Mouse (Mus musculus): ENCODE measurements around the gene Gm2381. TPM values are rescaled to one million over a fixed set of nuclear protein-coding genes. Genes with fewer than 3 reads are reported as not detected.
"Not testable (repeated sequence)": the region's sequence is repeated elsewhere in the genome, so short reads cannot be mapped to it uniquely, and the experiment has no call there.

The Gm2381 gene
- under 1 TPM in 1 of 2 experiments, not detected in 1; 0.09 TPM for polyA plus RNA-seq (2017; shearing (Covaris generic))

- not testable (repeated sequence) for ATAC-seq
These were observed at the start of gene Gm2381 for GRCm38 (mm10) chr7:42866801-42867458. Gene Gm2381, minus strand, starts transcription at chr7:42867234.

GRCm38 (mm10) chr7:42898067-42898466, 31.0 kb upstream of the Gm2381 start:
- ATAC-seq, result not testable (repeated sequence)

- ATAC-seq, result no peak
These were observed 11.1 kb upstream of the Gm2381 start for GRCm38 (mm10) chr7:42878090-42878489.

- ATAC-seq, result not testable (repeated sequence)
These were observed 28.7 kb downstream of the Gm2381 start for GRCm38 (mm10) chr7:42838366-42838765.

- no peak for ATAC-seq
These were observed 34.8 kb downstream of the Gm2381 start for GRCm38 (mm10) chr7:42832221-42832620.

- ATAC-seq, result not testable (repeated sequence)
These were observed 73.6 kb downstream of the Gm2381 start, which contains the start of gene Vmn2r62 for GRCm38 (mm10) chr7:42793425-42793824. Gene Vmn2r62, minus strand, starts transcription at chr7:42793525.

Other genes starting within 250 kb of the Gm2381 start
- gene Zfp976, start 224.6 kb downstream of the Gm2381 start, polyA plus RNA-seq (2017; shearing (Covaris generic)), result under 1 TPM; 0.53 to 0.55 TPM
- 1 to 10 TPM; 2.6 to 2.9 TPM for gene Zfp975, start 174.5 kb downstream of the Gm2381 start, polyA plus RNA-seq (2017; shearing (Covaris generic))
- not detected for gene Gm17067, start 140.2 kb downstream of the Gm2381 start, polyA plus RNA-seq (2017; shearing (Covaris generic))
- not detected for gene Vmn2r62, start 73.7 kb downstream of the Gm2381 start, polyA plus RNA-seq (2017; shearing (Covaris generic))
- under 1 TPM in 1 of 2 experiments, not detected in 1; 0.04 TPM for gene Vmn2r63, start 66.6 kb upstream of the Gm2381 start, polyA plus RNA-seq (2017; shearing (Covaris generic))
- not detected for gene Gm9268, start 151.5 kb upstream of the Gm2381 start, polyA plus RNA-seq (2017; shearing (Covaris generic))
- gene Zfp936, start 247.0 kb upstream of the Gm2381 start, polyA plus RNA-seq (2017; shearing (Covaris generic)), result 1 to 10 TPM in 1 of 2 experiments, not detected in 1; 1.9 TPM